Mouse (Mus musculus): ENCODE results near the gene Klhl9. TPM values are rescaled to one million over a fixed set of nuclear protein-coding genes. Genes with fewer than 3 reads are reported as not detected.
A peak's percentile ranks its signal among the peaks of the same experiment; 100 is the strongest.
"Not testable (repeated sequence)": the region's sequence is repeated elsewhere in the genome, so short reads cannot be mapped to it uniquely, and the experiment has no call there.

The Klhl9 gene
- total RNA-seq (2021) = 10 to 100 TPM; 69.3 to 71.1 TPM

DNA sequence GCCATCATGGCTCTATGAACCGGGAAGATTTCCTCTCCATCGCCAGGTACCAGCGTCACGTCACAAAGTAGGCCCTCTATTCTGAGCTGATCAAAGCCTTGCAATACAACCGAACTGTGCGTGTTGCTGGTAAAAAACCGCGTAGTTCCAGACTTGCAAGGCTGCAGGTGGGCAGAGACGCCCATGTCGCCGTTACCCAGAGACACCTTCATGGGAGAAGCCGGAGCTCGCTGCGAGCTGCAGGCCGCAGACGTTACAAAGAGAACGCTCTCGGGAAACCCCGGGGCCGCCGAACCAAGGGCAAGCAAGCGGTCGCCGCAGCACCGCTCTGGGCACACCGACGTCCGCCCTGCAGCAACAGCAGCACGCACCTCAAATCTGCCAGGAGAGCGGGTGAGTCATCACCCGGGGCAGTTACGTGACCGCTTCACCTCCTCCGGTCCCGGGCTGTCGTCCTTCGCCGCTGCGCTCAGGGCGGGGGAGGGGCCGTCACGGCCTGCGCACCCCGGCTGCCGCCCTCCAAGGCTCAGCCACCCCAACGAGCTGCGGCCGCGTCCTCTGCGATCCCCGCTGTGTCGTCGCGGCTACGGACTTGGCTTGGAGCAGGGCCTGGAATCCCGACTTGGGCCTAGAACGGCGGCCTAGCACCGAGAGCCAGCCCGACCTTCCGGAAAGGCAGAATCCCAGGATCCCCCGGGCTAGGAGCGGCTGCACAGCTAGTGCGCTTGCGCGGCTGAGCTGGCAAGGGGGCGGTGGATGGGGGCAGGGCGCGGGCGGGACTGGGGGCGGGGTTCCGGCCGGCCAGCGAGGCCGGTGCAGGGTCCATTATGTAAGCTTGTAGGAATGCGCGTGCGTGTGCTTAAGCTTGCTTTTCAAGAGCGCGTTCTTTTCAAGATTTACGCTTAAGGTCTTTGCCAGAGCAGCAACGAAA is at the start of gene Klhl9, which contains the start of gene Gm26566:
Gene Klhl9 (minus strand): TSS at position 675 of the 931 bp plus-strand sequence.
Gene Gm26566 (plus strand): TSS at position 15 of the 931 bp plus-strand sequence.
- peak; percentile 88 to 95 for DNase-seq
- intact Hi-C loops (cut with DNase I) = no loop called here

DNA sequence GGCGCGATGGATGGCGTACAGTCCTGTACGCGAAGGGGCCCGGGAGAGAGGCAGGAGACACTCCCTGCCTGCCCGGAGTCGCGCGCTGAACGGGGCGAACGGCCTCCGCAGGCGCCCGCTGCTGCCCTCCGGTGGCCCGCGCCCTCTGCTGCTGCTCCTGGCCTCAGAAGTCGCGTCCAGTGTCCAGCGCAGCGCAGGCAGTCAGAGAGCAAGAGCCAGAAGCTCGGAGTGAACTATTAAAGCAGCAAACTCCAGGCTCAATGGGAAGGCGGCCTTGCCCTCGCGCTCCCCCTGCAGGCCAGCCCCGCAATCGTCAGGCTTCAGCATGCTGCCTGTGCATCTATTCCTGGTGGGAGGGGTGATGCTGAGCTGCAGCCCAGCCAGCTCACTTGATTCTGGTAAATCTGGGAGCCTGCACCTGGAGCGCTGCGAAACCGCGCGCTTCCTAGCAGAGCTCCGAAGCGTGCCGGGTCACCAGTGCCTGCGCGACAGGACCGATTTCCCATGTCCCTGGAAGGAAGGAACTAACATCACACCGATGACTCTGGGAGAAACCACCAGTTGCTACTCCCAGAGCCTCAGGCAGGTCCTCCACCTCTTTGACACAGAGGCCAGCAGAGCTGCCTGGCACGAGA is 41.2 kb upstream of the Klhl9 start:
- peak; percentile 50 to 59 for DNase-seq

DNA sequence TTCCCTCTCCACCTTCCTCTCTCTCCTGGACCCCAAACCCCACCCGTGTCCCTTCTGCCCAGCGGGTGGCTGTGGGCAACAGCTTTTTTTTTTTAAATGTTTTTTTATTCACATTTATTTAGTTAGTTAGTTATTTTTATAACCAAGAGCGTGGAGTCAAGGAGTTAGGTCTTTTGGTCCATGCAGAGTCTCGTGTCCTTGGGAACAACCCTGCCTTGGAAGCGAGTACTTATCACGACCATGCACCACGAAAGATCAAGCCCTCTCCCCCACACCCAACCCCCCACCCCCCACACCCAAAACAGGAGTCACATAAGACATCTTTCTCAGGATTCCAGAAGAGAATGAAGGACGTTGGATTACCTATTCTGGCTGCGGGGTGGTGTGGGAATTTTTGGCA is 40.1 kb upstream of the Klhl9 start:
- peak in 1 of 2 experiments; percentile 25 for DNase-seq
- intact Hi-C loops (cut with DNase I) = not testable (repeated sequence)

More for the DNA sequence above, 41.2 kb upstream of the Klhl9 start:
- intact Hi-C loops (cut with DNase I) = not testable (repeated sequence)

DNA sequence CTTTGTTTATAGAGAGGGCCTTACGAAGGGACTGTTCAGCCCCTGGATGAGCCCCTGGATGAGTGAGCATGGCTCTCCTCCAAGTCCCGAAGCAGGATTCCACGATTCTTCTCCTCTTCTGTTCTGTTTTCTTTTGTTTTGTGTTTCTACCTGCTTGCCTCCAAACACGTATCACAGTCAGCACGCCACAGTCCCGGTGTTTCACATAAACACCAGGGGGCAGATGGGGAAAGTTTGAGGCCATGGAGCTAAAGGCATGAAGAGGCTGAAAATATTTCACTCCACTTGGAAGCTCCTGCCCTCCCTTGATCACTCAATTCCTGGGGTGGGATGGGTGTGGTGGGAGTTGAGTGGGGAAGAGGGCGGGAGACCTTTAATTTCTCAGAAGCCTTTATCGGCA is 39.5 kb upstream of the Klhl9 start:
- intact Hi-C loops (cut with DNase I) = not testable (repeated sequence)
- DNase-seq = peak; percentile 51 to 59

DNA sequence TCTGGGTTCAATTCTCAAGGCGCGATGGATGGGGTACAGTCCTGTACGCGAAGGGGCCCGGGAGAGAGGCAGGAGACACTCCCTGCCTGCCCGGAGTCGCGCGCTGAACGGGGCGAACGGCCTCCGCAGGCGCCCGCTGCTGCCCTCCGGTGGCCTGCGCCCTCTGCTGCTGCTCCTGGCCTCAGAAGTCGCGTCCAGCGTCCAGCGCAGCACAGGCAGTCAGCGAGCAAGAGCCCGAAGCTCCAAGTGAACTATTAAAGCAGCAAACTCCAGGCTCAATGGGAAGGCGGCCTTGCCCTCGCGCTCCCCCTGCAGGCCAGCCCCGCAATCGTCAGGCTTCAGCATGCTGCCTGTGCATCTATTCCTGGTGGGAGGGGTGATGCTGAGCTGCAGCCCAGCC is 38.2 kb upstream of the Klhl9 start:
- intact Hi-C loops (cut with DNase I) = not testable (repeated sequence)

DNA sequence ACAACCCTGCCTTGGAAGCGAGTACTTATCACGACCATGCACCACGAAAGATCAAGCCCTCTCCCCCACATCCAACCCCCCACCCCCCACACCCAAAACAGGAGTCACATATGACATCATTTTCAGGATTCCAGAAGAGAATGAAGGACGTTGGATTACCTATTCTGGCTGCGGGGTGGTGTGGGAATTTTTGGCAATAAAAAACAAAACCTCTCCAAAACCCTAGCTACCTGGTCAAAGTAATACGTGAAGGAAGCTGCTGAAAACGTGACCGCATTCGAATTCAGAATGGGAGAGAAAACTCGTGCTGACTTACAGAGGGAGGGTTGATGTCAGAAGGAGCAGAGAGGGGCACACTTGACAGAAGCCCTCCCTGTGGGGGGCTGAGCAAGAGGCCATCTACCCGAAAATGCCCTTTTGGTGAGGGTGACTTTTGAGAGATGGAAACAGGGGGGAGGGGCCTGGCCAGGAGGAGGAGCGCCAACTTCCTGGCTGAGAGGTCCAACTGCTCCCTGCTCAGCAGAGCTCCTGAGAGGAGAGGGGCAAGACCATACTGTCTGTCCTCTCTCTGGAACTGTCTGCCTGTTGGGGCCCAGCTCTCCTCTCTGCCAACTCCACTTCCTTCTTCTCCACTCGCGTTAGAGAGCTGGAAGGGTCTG is 37.5 kb upstream of the Klhl9 start, which contains the start of gene Gm13283:
Gene Gm13283 (plus strand): TSS at position 510 of the 659 bp plus-strand sequence.
- intact Hi-C loops (cut with DNase I) = not testable (repeated sequence)
- DNase-seq = peak in 1 of 2 experiments; percentile 26

More for the DNA sequence above, 38.2 kb upstream of the Klhl9 start:
- DNase-seq = peak; percentile 77 to 78

DNA sequence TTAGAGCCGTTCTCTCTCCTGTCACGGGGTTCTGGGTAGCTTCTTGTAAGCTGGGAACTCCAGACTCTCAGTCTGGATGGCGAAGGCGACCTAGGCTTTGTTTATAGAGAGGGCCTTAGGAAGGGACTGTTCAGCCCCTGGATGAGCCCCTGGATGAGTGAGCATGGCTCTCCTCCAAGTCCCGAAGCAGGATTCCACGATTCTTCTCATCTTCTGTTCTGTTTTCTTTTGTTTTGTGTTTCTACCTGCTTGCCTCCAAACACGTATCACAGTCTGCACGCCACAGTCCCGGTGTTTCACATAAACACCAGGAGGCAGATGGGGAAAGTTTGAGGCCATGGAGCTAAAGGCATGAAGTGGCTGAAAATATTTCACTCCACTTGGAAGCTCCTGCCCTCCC is 36.5 kb upstream of the Klhl9 start:
- intact Hi-C loops (cut with DNase I) = not testable (repeated sequence)

DNA sequence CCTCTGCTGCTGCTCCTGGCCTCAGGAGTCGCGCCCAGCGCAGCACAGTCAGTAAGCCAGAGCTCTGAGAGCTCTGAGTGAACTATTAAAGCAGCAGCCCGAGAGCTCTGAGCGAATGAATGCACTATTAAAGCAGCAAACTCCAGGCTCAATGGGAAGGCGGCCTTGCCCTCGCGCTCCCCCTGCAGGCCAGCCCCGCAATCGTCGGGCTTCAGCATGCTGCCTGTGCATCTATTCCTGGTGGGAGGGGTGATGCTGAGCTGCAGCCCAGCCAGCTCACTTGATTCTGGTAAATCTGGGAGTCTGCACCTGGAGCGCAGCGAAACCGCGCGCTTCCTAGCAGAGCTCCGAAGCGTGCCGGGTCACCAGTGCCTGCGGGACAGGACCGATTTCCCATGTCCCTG is 35.4 kb upstream of the Klhl9 start:
- DNase-seq = peak; percentile 87 to 91
- intact Hi-C loops (cut with DNase I) = loop anchor here (1.0 kb wide), 1 partner anchor 19 kb away; no protein-coding TSS in a partner anchor

More for the DNA sequence above, 36.5 kb upstream of the Klhl9 start:
- DNase-seq = peak in 1 of 2 experiments; percentile 4

DNA sequence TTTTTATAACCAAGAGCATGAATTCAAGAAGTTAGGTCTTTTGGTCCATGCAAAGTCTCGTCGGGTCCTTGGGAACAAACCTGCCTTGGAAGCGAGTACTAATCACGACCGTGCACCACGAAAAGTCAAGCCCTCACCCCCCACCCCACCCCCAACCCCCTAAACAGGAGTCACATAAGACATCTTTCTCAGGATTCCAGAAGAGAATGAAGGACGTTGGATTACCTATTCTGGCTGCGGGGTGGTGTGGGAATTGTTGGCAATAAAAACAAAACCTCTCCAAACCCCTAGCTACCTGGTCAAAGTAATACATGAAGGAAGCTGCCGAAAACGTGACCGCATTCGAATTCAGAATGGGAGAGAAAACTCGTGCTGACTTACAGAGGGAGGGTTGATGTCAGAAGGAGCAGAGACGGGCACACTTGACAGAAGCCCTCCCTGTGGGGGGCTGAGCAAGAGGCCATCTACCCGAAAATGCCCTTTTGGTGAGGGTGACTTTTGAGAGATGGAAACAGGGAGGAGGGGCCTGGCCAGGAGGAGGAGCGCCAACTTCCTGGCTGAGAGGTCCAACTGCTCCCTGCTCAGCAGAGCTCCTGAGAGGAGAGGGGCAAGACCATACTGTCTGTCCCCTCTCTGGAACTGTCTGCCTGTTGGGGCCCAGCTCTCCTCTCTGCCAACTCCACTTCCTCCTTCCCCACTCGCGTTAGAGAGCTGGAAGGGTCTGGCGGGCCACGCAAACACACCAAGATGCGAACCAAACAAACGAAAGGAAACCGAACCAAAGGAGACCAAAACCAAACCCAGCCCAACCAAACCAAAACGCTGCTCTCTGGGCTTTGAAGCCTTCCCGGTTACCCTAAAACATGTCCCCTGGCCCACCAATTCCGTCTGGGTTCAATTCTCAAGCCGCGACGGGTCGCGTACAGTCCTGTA is 34.6 kb upstream of the Klhl9 start:
- intact Hi-C loops (cut with DNase I) = loop anchor here (1.0 kb wide), 2 partner anchors 16 to 19 kb away; no protein-coding TSS in a partner anchor
- DNase-seq = peak; percentile 40 to 58

DNA sequence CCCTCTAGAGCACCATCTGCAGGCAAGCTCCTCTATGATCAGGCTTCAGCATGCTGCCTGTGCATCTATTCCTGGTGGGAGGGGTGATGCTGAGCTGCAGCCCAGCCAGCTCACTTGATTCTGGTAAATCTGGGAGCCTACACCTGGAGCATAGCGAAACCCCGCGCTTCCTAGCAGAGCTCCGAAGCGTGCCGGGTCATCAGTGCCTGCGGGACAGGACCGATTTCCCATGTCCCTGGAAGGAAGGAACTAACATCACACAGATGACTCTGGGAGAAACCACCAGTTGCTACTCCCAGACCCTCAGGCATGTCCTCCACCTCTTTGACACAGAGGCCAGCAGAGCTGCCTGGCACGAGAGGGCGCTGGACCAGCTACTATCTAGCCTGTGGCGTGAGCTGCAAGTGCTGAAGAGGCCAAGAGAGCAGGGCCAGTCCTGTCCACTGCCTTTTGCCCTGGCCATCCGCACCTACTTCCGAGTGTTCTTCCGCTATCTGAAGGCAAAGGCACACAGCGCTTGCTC is 32.6 kb upstream of the Klhl9 start, which contains the start of gene Gm13271:
Gene Gm13271 (plus strand): TSS at position 51 of the 523 bp plus-strand sequence.
- peak; percentile 70 to 75 for DNase-seq
- intact Hi-C loops (cut with DNase I) = not testable (repeated sequence)

DNA sequence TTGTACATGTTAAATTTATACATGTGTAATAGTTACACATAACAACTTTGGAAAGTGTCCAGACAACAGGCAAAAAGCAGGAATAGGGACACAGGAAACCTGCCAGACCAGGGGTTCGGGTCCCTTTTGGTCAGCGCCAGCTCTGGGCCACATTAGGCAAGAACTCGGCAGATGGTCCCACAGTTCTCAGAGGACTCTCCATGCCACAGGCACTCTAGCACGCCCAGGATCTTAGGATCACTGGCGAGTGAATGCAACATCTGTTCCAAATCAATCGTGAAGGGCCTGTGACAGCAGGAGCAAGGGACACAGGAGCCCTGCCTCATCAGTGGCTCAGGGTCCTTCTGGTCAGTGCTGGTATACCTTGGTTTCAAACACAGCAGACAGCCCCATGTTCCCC is 27.7 kb upstream of the Klhl9 start:
- intact Hi-C loops (cut with DNase I) = no loop called here
- DNase-seq = no peak

DNA sequence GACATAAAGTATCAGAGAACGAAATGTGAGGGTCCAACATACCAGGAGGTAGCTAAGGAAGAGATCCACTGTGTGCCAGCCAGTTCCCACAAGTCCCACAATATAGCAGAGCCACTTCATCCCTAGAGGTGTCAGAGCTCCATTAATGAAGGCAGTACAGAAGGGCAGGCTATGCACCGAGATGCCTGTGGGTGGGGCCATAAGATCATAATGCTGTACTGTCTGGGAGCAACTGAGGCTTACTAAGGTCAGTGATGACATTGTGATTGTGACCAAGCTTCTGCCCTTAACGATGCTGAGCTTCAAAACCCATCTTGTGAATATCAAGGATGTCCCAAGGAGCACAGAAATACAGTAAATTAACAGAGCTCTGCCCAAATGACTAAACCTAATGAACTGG is 21.9 kb upstream of the Klhl9 start:
- intact Hi-C loops (cut with DNase I) = no loop called here
- no peak for DNase-seq

DNA sequence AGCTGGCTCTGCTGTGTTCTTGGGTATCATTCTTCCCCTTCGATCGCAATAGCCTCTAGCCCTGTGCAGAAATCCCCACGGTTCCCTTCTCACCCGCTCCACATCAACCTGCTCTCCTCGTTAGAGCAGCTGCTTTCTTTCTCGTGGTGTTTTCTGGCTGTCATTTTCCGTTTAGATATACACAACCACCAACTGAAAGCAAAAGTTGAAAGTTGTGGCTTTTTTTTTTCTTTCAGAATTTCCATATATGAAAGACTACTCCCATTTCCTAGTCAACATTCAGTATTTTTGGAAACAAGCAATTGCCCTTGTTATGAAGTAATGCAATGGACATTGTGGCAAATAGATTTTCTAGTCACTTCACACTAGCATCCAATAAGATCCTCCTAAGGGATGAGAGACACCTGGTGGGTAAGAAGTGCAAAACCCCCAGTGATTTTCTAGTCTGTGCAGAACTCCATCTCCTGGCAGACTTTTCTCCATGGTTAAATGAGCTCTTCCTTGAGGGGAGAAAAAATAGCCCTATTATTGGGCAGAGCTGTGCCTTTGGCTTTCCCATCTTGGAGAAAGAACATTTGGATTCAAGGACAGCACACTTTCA is 20.6 kb upstream of the Klhl9 start:
- DNase-seq = no peak
- intact Hi-C loops (cut with DNase I) = no loop called here

DNA sequence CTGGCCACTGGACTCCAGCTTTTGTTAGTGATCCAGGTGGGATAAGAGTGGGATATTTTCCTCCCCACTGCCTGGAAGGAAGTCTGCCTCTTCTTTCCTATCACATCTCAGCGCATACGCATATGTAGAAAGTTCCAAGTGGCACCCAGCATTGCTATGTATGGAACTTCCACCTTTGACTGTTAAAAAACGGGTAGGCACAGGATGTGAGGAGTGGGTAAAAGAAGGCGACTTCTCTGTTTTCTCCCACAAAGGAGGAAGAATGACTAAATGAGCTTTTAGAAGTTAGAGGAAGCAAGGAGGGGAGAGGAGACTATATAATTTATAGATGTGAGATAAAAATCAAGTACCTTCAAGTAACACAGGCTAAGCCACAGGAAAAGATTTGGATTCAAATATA is 19.2 kb upstream of the Klhl9 start:
- no peak for DNase-seq
- intact Hi-C loops (cut with DNase I) = loop anchor here (1.0 kb wide), 1 partner anchor 15 kb away; no protein-coding TSS in a partner anchor

DNA sequence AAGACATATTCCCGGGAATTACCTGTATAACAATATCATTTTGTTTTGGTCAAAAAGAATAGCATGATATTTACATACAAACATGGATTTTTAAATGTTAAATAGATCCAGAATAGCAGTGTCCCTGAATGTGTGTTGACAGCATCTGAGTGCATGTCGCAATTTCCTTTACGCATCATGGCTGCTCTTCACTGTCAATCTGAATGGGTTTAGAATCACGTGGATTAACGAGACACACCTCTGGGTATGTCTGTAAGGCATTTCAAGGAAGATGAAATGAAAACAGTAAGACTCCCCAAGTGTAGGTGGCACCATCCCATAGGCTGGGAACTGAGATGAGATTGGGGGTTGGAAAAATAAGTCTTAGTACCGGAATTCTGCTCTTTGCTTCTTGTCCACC is 16.8 kb upstream of the Klhl9 start:
- intact Hi-C loops (cut with DNase I) = no loop called here
- DNase-seq = no peak

DNA sequence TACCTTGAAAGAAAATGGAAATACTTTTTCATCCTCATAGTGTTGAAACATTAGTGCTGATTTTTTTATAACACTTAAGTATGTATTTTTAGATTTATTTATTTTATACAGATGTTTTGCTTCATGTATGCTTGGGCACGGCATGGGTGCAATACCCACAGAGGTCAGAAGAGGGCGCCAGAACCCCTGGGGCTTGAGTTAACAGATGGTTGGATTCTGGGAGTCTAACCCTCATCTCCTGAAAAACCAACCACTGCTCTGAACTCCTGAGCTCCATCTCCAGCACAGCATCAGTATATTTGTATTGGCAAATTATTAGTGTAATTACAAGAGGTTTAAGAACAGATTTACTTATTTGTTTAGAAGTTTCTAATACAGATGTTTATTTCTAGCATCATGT is 16.2 kb upstream of the Klhl9 start:
- intact Hi-C loops (cut with DNase I) = loop anchor here (1.0 kb wide), 1 partner anchor 19 kb away; no protein-coding TSS in a partner anchor
- DNase-seq = peak; percentile 75 to 86

DNA sequence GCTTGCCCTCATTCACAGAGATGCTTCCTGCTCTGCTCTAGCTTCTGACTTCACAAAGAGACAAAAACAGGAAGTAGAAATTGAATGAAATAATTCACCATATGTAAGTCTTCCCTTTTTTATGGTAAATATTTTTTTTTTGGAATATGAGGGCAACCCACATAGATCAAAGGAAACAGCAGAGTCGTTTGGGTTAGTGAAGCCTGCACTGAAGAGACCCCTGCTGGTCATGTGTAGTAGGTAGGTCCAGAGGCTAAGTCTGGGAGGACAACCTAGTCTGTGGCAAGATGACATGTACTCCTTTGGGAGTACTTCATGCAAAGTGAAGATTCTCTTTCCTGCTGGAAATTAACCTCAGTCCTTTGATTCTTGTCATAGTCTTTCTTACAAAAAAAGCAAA is 5.1 kb upstream of the Klhl9 start:
- intact Hi-C loops (cut with DNase I) = loop anchor here (1.0 kb wide), 1 partner anchor 31 kb away; no protein-coding TSS in a partner anchor
- DNase-seq = peak; percentile 32 to 40

DNA sequence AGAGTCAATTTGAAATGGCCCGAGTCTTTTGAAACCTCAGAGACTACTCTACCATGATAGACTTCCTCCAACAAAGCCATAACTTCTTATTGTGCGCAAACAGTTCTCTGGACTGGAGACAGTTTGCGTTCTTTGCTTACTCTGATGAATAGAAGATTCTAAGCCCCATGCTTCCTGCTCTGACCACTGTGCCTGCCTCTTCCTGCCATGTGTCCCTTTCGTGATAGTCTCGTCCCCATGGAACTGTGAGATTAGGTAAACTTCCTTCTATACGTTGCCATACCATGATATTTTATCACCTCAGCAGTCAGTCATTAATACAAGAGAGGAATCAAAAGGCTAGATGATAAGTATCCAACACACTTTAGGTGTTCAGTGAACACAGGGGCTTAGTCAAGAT is 4.5 kb upstream of the Klhl9 start:
- no peak for DNase-seq
- intact Hi-C loops (cut with DNase I) = loop anchor here (1.0 kb wide), 1 partner anchor 30 kb away; no protein-coding TSS in a partner anchor
